Mouse (Mus musculus) E14TG2a.4 (cell line): ENCODE measurements at regions not wholly inside any gene's neighbourhood (a gene's known extent, or its start where the extent isn't known, plus 50 kb on each side); places are given as distances from the start of the nearest gene placed in this dataset.

Experiments used
- CTCF ChIP-seq: conservative IDR thresholded peaks from 2 replicates; pipeline ENCODE4 v1.5.1; 2014; ENCODE audit warnings: low read length
- NANOG ChIP-seq: IDR thresholded peaks from 2 replicates; pipeline ENCODE4 v1.6.1; 2014; ENCODE audit warnings: borderline replicate concordance, low read length, mixed read lengths
- POU5F1 ChIP-seq: IDR thresholded peaks from 2 replicates; pipeline ENCODE4 v1.6.1; 2014; ENCODE audit warnings: low read length, borderline replicate concordance

GRCm38 (mm10) chr17:83975813-83976212 lies 128.1 kb upstream of the Haao start:
- no peak for TF ChIP-seq CTCF
- TF ChIP-seq NANOG, result no peak
- TF ChIP-seq POU5F1, result no peak
